Mouse (Mus musculus) cortical plate, adult 2 months (tissue): ENCODE data around the gene Gimap1. TPM values are rescaled to one million over a fixed set of nuclear protein-coding genes. Genes with fewer than 3 reads are reported as not detected.

Experiments used
- H3K27ac ChIP-seq: fragments of 200-500 bp; 2 replicates; pipeline ENCODE4 v1.5.1; 2012; ENCODE audit warnings: low read length, control low read depth, inconsistent platforms; ENCODE audit not compliant: insufficient read depth
- H3K4me1 ChIP-seq: fragments of 200-500 bp; 2 replicates; pipeline ENCODE4 v1.6.1; 2011; ENCODE audit warnings: low read length; ENCODE audit not compliant: control insufficient read depth, insufficient read depth
- H3K4me3 ChIP-seq: fragments of 200-500 bp; 2 replicates; pipeline ENCODE4 v1.5.1; 2011; ENCODE audit warnings: mild to moderate bottlenecking, low read length, control low read depth; ENCODE audit not compliant: insufficient read depth
- CTCF ChIP-seq: fragments of 200-500 bp; IDR thresholded peaks from 2 replicates; pipeline ENCODE4 v1.5.1; 2011; ENCODE audit warnings: mild to moderate bottlenecking, control low read depth, low read length; ENCODE audit not compliant: insufficient read depth; ENCODE audit errors: extremely low read depth
- POLR2A ChIP-seq: fragments of 200-500 bp; IDR thresholded peaks from 2 replicates; pipeline ENCODE4 v1.6.1; 2011; ENCODE audit warnings: mild to moderate bottlenecking, low read length, control low read depth; ENCODE audit not compliant: insufficient read depth; ENCODE audit errors: extremely low read depth
- polyA plus RNA-seq: library from polyadenylated mRNA; depleted of rRNA; stranded (reverse); fragments of >200 nt; gene quantifications from 2 replicates; pipeline ENCODE4 v1.2.3, GENCODE M21; 2012; rRNA removed

Gimap1 gene
- polyA plus RNA-seq: 1.5 and 1.7 TPM in 2 replicates

DNA sequence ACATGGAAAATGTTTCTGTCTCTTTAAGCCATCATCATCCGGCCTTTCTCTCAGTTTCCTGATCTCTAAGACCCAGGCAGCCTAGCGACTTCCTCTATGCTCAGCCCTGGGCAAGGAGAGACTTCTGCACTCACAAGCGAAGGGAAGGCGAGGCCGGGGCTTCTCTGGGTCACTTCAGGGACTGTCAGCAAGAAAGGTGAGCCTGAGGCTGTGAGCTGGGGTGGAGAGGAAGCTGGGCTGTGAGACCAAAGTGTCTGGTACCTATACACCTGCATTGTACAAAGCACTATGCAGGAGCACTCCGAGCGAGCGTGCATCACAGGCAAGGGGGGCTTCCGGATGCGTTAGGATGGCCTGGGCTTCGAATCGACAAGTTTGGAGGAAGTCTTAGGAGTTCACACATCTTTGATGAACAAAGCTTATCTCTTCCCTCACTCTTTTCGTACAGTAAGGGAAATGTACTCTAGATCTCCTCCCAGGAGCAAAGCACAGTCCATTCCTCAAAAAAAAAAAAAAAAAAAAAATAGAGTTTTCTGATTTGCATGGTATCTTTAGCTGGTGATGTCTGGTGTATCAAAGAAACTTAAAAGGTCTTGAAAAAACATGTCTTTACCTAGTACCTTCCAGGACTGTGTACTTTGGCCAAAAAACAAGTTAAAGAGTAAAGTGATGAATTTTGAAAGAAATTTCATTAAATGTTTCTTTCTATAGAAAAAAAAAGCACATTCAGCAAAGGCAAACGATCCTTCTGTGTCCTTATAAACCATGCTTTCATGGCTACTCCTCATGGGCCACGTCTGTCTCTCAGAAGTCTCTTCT is at the start of gene Gimap1:
Gimap1 (plus strand) TSS at position 94 of the 819 bp plus-strand sequence.
- Histone ChIP-seq H3K27ac (no peak within 1 kb of the TSS), H3K4me3 (peak within 1 kb of the TSS; percentile 34), H3K4me1 (no peaks in the 10 kb centered on the region)
- TF ChIP-seq CTCF (no peak), POLR2A (no peak)

DNA sequence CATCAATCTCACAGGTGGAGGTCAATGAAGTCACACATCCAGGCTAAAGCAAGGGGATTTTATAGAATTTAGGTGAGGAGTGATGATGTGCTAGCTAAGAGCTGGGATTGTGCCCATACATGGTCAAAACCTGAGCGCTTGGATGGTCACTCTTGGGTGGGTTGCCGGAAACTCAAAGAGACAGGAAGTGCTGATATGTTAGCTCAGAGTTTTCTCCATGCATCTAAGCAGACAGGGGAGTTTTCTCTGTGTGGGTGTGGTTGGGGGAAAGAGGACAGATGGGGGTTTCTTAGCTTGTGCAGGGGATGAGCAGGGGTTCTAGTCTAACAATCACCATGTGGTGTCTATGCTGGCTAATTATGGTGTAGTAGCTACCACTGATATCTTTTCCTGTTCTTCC is 49.5 kb upstream of the Gimap1 start:
- Histone ChIP-seq H3K27ac (no peak overlapping the region), H3K4me1 (no peaks in the 10 kb centered on the region), H3K4me3 (no peak overlapping the region)
- TF ChIP-seq CTCF: no peak
- TF ChIP-seq POLR2A: no peak

DNA sequence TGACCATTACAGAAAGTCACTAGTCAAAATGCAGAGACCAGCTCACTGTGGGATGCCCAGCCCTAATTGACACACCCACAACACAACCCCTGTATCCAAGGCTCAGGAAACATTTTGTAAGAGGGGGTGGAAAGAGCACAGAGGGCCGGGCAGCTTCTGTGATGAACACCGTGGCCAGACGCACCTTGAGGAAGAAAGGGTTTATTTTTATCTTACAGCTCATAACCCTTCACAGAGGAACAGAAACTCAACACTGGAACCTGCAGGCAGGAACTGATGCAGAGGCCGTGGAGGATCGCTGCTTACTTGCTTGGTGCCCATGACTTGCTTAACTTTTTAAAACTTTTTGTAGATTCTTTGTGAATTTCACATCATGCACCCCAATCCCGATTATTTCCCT is 45.9 kb upstream of the Gimap1 start:
- Histone ChIP-seq H3K4me1 (no peaks in the 10 kb centered on the region), H3K4me3 (no peak overlapping the region), H3K27ac (no peak overlapping the region)
- TF ChIP-seq CTCF: no peak
- no peak for TF ChIP-seq POLR2A

DNA sequence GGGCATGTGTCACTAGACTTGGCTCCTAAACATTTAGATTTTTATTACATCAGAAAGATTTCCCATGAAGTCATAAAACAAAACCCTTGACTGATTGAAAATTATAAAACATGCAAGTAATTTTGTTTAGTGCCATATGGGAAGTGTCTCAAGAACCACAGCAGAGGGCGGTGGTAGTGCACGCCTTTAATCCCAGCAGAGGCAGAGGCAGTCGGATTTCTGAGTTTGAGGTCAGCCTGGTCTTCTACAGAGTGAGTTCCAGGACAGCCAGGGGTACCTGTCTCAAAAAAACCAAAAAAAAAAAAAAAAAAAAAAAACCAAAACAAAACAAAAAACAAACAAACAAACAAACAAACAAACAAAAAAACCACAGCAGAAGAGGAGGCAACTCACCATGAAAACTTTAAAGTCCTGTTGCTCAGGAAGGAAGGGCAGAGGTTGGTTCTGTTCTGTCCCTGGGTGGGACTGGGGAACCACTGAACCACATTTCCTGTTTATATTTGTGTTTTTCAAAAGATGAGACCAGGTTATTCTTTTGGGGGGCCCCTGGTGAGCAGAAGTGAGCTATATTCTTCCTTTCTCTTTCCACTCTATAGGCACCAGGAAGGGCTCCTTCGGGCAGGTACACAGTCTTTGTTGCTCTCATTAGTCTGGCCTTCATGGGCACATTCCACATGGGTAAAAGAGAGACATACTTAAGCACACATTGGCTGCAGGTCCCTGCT is 41.9 kb upstream of the Gimap1 start:
- no peak overlapping the region for H3K4me3 ChIP-seq
- no peaks in the 10 kb centered on the region for H3K4me1 ChIP-seq
- H3K27ac ChIP-seq: no peak overlapping the region; the same call in 1 of the 2 replicates
- TF ChIP-seq POLR2A: no peak
- no peak for TF ChIP-seq CTCF

DNA sequence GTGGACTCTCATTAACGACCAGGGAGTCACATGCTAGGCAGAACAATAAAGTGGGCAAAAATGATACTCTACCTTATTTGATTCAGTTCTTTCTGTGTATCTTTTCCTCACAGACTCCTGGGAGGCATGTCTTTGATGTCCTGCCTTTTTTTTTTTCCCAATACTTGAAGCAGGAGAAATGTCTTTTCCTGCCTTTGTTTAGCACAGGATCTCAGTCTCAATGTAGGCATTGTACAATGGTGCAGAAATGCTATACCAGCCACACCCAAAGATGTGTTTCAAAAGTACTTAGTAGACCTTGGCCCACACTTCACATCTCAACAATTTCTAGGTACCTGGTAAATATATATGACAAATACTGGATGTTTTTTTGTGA is 41.3 kb upstream of the Gimap1 start:
- TF ChIP-seq POLR2A (no peak), CTCF (no peak)
- Histone ChIP-seq H3K4me1 (no peaks in the 10 kb centered on the region), H3K4me3 (no peak overlapping the region), H3K27ac (no peak overlapping the region; the same call in 1 of the 2 replicates)

DNA sequence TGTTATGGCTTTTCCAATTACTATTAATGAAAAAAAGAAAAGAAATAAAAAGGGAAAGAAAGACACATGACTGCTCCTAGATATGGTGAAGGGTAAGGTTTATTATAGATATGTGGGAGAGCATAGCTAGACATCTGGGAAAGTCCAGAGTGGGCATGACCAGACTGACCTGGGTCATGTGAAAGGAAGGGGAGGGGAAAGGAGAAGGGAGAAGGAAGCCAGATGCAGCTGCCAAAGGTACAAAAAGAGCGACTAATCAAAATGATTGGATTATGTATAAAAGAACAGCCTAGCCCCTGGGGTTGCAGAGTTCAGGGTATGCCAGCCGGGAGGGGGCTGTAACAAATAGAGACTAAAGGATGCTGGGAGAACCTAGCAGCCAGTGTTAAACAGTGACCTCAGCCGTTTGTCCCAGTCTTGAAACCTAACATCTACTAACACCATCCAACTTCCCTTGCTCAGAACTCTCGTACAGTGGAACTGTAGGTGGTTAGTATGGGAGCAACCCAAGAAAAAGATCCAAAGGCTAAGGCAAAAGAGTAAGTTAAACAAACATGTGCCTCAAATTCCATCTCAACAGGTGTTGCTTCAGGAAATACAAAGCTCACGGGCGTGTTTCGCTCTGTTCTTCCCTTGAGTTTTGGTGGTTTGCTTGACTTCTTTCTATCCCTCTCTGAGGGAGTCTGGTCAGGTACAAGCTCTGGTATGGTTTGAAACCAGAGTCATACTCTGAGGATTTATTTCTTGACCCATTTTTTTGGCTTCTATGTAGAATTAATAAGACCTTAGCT is 40.6 kb upstream of the Gimap1 start:
- no peak for TF ChIP-seq POLR2A
- no peak for TF ChIP-seq CTCF
- no peak overlapping the region for H3K4me3 ChIP-seq

DNA sequence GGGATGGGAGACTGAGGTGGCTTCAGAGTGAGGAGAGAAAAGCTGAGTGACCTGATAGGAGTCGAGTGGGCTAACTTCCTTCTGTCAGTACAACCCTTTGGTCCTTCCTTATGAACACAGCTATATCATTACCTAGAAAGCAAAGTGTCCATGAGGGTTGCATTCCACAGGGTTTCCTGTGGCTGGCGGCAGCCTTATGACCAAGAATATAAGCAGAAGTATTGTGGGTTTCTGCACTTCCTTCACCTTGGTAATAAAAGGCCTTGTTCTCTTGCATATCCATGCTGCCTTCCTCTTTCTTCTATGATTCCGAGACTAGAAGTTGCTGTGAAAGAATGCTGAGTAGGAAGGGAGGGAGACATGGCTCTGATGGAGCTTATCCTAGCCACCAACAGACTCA is 40.0 kb upstream of the Gimap1 start:
- TF ChIP-seq POLR2A: no peak
- no peak for TF ChIP-seq CTCF
- no peaks in the 10 kb centered on the region for H3K4me1 ChIP-seq
- no peak overlapping the region for H3K27ac ChIP-seq
- no peak overlapping the region for H3K4me3 ChIP-seq

More for the DNA sequence above, 40.6 kb upstream of the Gimap1 start:
- H3K4me1 ChIP-seq: no peaks in the 10 kb centered on the region
- 0 out of 2 replicates have a peak overlapping the region, but pooled peaks have one; percentile 1 for H3K27ac ChIP-seq

DNA sequence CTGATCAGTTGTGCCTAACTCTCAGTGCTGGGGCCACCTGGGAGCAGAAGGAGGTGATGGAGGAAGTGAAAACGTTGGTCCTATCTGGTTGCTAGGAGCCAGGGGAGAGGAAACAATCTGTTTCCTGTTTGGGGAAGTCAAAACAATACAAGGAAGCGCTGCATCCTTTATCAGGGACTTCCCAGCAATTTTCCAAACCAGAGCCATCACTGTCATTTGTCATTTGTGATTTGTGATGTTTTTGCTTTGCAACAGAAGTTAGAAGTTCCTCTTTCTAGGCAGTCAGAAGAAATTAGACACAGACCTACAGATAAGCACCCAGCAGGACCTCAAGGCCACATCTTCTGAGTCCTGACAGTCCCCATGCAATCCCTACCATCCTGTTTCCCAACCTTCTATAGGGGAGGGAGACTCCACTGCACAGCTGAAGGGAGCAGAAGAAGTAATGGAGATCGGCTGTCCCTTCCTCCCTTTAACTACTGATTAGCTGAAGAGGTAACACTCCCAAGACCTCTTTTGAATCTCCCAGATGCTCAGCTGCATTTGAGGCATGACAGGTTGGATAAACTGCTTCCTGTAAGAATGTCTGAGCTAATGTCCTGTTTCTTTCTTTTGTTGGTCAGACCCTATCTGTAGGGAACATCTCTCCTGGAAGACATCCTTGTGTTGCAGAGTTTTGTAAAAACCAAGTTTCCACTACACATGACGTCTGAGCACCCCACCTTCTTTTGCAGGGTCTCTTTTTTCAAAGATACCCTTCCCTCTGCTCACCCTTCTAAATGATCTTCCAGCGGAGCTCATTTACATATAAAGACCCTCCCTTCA is 38.4 kb upstream of the Gimap1 start:
- H3K4me1 ChIP-seq: no peaks in the 10 kb centered on the region
- no peak overlapping the region for H3K4me3 ChIP-seq
- peak overlapping the region; percentile 65; the same call in 1 of the 2 replicates for H3K27ac ChIP-seq
- TF ChIP-seq CTCF: no peak
- no peak for TF ChIP-seq POLR2A
